Mouse (Mus musculus) frontal cortex, postnatal 10 days (tissue): ENCODE data around the gene Mettl24.
"Not testable (repeated sequence)": the region's sequence is repeated elsewhere in the genome, so short reads cannot be mapped to it uniquely, and the experiment has no call there.

Experiments
- DNase-seq, 2 experiments: peaks; one replicate each; pipeline ENCODE4 v3.0.0; 2022; ENCODE audit warnings: low spot score in 2 of 2, mixed read lengths in 1 of 2

The Mettl24 gene

GRCm38 (mm10) chr10:40806221-40806620, 123.1 kb downstream of the Mettl24 start:
- DNase-seq, result no peak

- not testable (repeated sequence) for DNase-seq
Observed at GRCm38 (mm10) chr10:40809411-40809910, 126.4 kb downstream of the Mettl24 start.

- no peak for DNase-seq
Observed at GRCm38 (mm10) chr10:40813627-40814026, 130.5 kb downstream of the Mettl24 start.

- no peak for DNase-seq
Observed at GRCm38 (mm10) chr10:40816471-40816870, 133.4 kb downstream of the Mettl24 start.

GRCm38 (mm10) chr10:40825952-40826351, 142.9 kb downstream of the Mettl24 start:
- DNase-seq, result no peak

GRCm38 (mm10) chr10:40827706-40828105, 144.6 kb downstream of the Mettl24 start:
- no peak for DNase-seq

- DNase-seq, result no peak
Observed at GRCm38 (mm10) chr10:40830312-40830711, 147.2 kb downstream of the Mettl24 start.

- no peak for DNase-seq
Observed at GRCm38 (mm10) chr10:40831267-40831666, 148.2 kb downstream of the Mettl24 start.

GRCm38 (mm10) chr10:40840086-40840485, 157.0 kb downstream of the Mettl24 start:
- DNase-seq, result no peak

GRCm38 (mm10) chr10:40843841-40844240, 160.8 kb downstream of the Mettl24 start:
- DNase-seq, result no peak

- no peak for DNase-seq
Observed at GRCm38 (mm10) chr10:40844546-40844945, 161.5 kb downstream of the Mettl24 start.

- DNase-seq, result no peak
Observed at GRCm38 (mm10) chr10:40845626-40846025, 162.5 kb downstream of the Mettl24 start.

- no peak for DNase-seq
Observed at GRCm38 (mm10) chr10:40847176-40847874, 164.2 kb downstream of the Mettl24 start.

- no peak for DNase-seq
Observed at GRCm38 (mm10) chr10:40850644-40851043, 167.6 kb downstream of the Mettl24 start.

GRCm38 (mm10) chr10:40851138-40851537, 168.1 kb downstream of the Mettl24 start:
- DNase-seq, result no peak

GRCm38 (mm10) chr10:40855616-40856015, 172.5 kb downstream of the Mettl24 start:
- DNase-seq, result no peak

GRCm38 (mm10) chr10:40856703-40857102, 173.6 kb downstream of the Mettl24 start:
- DNase-seq, result no peak

- no peak for DNase-seq
Observed at GRCm38 (mm10) chr10:40857599-40857998, 174.5 kb downstream of the Mettl24 start.
